Mouse (Mus musculus): ENCODE measurements around the gene Ptpn23.

DNA sequence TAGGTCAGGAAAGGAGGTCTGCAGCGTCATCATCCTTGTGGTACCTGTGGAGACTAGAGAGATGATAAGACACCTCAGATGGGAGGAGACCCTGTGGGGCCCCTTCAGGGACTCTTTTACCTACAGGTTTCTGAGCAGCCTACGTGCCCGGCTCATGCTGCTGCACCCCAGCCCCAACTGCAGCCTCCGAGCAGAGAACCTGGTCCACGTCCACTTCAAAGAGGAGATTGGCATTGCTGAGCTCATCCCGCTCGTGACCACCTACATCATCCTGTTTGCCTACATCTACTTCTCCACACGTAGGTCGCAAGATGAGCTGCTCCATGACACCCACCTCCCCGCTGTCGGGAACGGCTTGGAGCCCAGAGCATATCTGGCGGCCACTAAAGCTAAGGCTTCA lies 34.1 kb downstream of the Ptpn23 start:
- no peak for TF ChIP-seq CTCF (IDR thresholded peaks at IDR 0.05; ENCODE audit: insufficient read depth, low read length)
- TF ChIP-seq POLR2A (IDR thresholded peaks at IDR 0.05; ENCODE audit: borderline replicate concordance, extremely low read depth, low read depth, low read length) = no peak

Measured in lung, adult 2 months (tissue).